Mouse (Mus musculus): Measurements from ENCODE around the gene Kcnk18. TPM values are rescaled to one million over a fixed set of nuclear protein-coding genes. Genes with fewer than 3 reads are reported as not detected.

The Kcnk18 gene
- not detected in 2 replicates for polyA plus RNA-seq (2012; rRNA removed)

DNA sequence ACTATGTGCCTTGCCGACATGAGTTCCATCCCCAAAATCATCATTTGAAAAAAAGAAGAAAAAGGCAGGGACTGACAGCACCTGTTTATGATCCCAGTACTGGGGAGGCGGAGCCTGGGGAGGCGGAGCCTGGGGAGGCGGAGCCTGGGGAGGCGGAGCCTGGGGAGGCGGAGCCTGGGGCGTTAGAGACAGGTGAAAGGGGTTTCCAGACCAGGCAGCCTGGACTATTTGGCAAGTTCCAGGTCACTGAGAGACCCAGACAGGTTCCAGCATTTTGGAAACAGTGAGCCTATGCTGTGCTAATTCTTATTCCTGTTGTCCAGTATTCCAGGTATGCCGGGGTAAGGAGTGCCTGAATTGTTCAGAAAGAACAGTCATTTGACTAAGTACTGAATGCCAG is at the start of gene Kcnk18:
TSS of gene Kcnk18 (plus strand) at position 224 of the 400 bp plus-strand sequence.
- Histone ChIP-seq H3K36me3 (ENCODE audit: control insufficient read depth, insufficient read depth, low read length) (no peaks in the 10 kb centered on the region), H3K27ac (ENCODE audit: insufficient read depth, low read length) (no peak within 1 kb of the TSS), H3K4me3 (ENCODE audit: extremely low read depth, insufficient read depth, insufficient read length) (no peak within 1 kb of the TSS), H3K27me3 (ENCODE audit: control insufficient read depth, insufficient read depth, low read length) (no peaks in the 10 kb centered on the region), H3K4me1 (ENCODE audit: control insufficient read depth, insufficient read depth, insufficient read length) (no peaks in the 10 kb centered on the region)
- WGBS, result 83% methylated on average over 8 of the region's 8 CpGs
- no peak for DNase-seq (ENCODE audit: low read depth in 1 of 2, low spot score in 2 of 2)
- TF ChIP-seq CTCF (IDR thresholded peaks at IDR 0.05; ENCODE audit: extremely low read depth, insufficient read depth, insufficient read length, insufficient replicate concordance), result no peak
- no peak for TF ChIP-seq POLR2A (IDR thresholded peaks at IDR 0.05; ENCODE audit: low read depth, low read length)

DNA sequence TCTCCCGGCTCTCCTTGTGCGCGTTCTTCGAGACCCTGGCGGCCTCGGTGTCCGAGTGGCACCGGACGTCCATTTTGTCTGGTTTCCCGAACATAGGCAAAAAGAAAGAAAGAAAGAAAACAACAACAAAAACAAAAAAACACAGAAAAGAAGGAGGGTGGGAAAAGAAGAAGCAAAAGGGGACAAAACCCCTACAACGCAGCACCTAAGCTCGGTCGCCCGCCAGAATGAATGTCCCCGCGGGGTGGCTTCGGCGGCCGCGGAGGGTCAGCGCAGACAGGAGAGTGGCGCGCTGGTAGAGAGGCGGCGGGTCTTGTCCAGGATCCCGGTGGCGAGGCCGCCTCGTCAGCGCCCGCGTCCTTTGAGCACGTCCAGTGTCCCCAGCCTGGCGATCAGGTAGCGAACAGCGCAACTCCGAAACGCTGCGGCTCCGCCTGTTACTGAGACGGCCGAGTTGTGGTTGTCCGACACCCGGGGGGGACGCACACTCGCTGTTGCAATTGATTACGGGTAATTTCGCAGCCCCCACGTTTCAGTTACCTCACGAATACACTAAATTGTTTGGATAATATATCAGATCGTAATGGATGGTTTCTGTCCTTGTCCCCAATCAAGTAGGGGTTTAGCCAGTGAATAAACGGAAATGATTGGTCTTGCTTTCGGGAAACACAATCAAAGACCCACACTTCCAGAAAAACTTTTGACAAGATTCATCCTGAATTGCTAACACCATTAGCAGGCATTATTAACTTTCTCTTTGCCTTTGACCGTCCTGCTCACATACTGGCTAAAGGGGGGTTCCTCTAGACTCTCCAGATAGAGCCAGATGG is 48.9 kb upstream of the Kcnk18 start, which contains the start of gene Vax1:
TSS of gene Vax1 (minus strand) at position 121 of the 830 bp plus-strand sequence.
- no peaks in the 10 kb centered on the region; the same call in 1 of the 2 replicates for H3K4me1 ChIP-seq (ENCODE audit: control insufficient read depth, insufficient read depth, insufficient read length)
- TF ChIP-seq POLR2A (IDR thresholded peaks at IDR 0.05; ENCODE audit: low read depth, low read length), result no peak
- no peak for TF ChIP-seq CTCF (IDR thresholded peaks at IDR 0.05; ENCODE audit: extremely low read depth, insufficient read depth, insufficient read length, insufficient replicate concordance)
- H3K36me3 ChIP-seq (ENCODE audit: control insufficient read depth, insufficient read depth, low read length), result no peaks in the 10 kb centered on the region
- DNase-seq (ENCODE audit: low read depth in 1 of 2, low spot score in 2 of 2), result no peak
- 4% methylated on average over 54 of the region's 54 CpGs for WGBS
- H3K27ac ChIP-seq (ENCODE audit: insufficient read depth, low read length), result no peak within 1 kb of the TSS
- H3K27me3 ChIP-seq (ENCODE audit: control insufficient read depth, insufficient read depth, low read length), result peaks cover 39% of the 10 kb centered on the region
- no peak within 1 kb of the TSS for H3K4me3 ChIP-seq (ENCODE audit: extremely low read depth, insufficient read depth, insufficient read length)

DNA sequence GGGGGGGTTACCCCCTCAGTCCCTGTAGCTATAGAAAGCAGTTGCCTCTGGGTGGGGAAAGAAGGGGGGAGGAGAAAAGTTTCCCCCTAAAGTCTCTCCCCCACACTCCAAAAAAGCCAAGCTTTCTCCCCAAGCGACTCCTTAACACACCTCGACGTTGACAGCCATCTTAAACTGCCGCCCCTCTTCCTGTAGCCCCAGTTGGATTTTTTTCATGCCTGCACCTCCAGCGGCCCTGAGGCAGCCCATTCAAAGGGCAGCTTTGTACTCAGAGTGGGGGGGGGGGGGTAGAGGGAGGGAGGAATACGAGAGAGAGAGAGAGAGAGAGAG is 48.3 kb upstream of the Kcnk18 start:
- WGBS, result 4% methylated on average over 6 of the region's 6 CpGs
- Histone ChIP-seq H3K27me3 (ENCODE audit: control insufficient read depth, insufficient read depth, low read length) (peaks cover 39% of the 10 kb centered on the region), H3K4me1 (ENCODE audit: control insufficient read depth, insufficient read depth, insufficient read length) (no peaks in the 10 kb centered on the region; the same call in 1 of the 2 replicates), H3K4me3 (ENCODE audit: extremely low read depth, insufficient read depth, insufficient read length) (no peak overlapping the region), H3K27ac (ENCODE audit: insufficient read depth, low read length) (no peak overlapping the region), H3K36me3 (ENCODE audit: control insufficient read depth, insufficient read depth, low read length) (no peaks in the 10 kb centered on the region)
- TF ChIP-seq CTCF (IDR thresholded peaks at IDR 0.05; ENCODE audit: extremely low read depth, insufficient read depth, insufficient read length, insufficient replicate concordance) (no peak), POLR2A (IDR thresholded peaks at IDR 0.05; ENCODE audit: low read depth, low read length) (no peak)
- DNase-seq (ENCODE audit: low read depth in 1 of 2, low spot score in 2 of 2), result no peak

DNA sequence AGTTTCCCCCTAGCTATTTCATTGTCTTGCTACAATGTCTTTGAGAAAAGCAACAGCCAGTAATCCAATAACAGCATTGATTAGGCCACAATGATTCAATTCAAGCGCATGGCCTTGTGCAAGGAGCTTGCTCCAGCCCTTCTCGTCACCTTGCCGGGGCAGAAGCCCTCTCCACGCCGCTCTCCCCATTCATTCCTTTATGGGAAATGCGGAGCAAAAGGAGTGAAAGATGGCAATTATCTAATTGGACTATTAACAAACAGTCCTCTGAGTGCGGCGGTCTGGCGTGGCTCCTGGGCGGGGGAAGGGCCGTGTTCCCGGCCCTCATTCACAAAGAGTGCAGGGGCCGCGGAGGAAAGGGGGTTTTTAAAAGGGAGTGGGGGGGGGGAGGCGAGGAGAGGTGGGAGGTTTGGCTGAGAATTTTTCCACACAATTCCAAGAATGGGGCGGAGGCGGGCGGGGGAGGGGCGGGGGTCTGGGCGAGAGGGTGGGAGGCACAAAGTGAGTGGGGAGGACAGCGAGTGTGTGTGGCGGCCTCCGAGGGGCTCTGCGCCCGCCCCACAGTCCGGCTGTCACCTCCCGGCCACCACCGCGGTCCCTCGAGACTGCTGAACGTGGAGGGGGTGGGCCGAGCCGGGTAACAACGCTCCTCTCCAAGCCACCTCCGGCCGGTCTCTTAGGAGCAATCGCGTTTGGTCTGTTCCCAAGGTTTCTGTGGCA is 47.7 kb upstream of the Kcnk18 start:
- TF ChIP-seq CTCF (IDR thresholded peaks at IDR 0.05; ENCODE audit: extremely low read depth, insufficient read depth, insufficient read length, insufficient replicate concordance) (no peak), POLR2A (IDR thresholded peaks at IDR 0.05; ENCODE audit: low read depth, low read length) (no peak)
- Histone ChIP-seq H3K4me1 (ENCODE audit: control insufficient read depth, insufficient read depth, insufficient read length) (no peaks in the 10 kb centered on the region; the same call in 1 of the 2 replicates), H3K27me3 (ENCODE audit: control insufficient read depth, insufficient read depth, low read length) (peaks cover 36% of the 10 kb centered on the region), H3K36me3 (ENCODE audit: control insufficient read depth, insufficient read depth, low read length) (no peaks in the 10 kb centered on the region), H3K4me3 (ENCODE audit: extremely low read depth, insufficient read depth, insufficient read length) (no peak overlapping the region), H3K27ac (ENCODE audit: insufficient read depth, low read length) (no peak overlapping the region)
- WGBS, result 9% methylated on average over 38 of the region's 38 CpGs
- DNase-seq (ENCODE audit: low read depth in 1 of 2, low spot score in 2 of 2), result no peak

DNA sequence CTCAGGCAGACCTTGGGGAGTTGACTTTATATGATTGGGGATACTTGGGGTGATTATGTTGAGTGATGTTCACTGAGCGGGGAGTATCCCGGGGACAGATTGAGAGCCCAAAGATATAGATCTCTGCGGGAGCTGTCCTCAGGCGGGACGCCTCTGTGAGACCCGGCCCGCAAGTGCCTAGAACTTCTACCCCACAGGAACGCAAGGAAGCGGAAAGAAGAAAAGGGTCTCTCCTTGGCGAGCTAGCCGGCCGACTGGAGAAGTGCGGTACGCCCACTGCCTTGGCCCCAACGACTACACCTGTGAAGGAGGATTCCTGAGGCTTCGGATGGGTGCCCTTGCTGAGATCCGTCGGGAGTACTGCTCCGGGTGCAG is 47.2 kb upstream of the Kcnk18 start:
- no peak overlapping the region for H3K4me3 ChIP-seq (ENCODE audit: extremely low read depth, insufficient read depth, insufficient read length)
- WGBS, result 7% methylated on average over 19 of the region's 19 CpGs
- no peak for DNase-seq (ENCODE audit: low read depth in 1 of 2, low spot score in 2 of 2)
- peaks cover 32% of the 10 kb centered on the region for H3K27me3 ChIP-seq (ENCODE audit: control insufficient read depth, insufficient read depth, low read length)
- H3K27ac ChIP-seq (ENCODE audit: insufficient read depth, low read length), result no peak overlapping the region
- no peaks in the 10 kb centered on the region for H3K36me3 ChIP-seq (ENCODE audit: control insufficient read depth, insufficient read depth, low read length)
- TF ChIP-seq CTCF (IDR thresholded peaks at IDR 0.05; ENCODE audit: extremely low read depth, insufficient read depth, insufficient read length, insufficient replicate concordance), result no peak
- TF ChIP-seq POLR2A (IDR thresholded peaks at IDR 0.05; ENCODE audit: low read depth, low read length), result no peak
- H3K4me1 ChIP-seq (ENCODE audit: control insufficient read depth, insufficient read depth, insufficient read length), result no peaks in the 10 kb centered on the region; the same call in 1 of the 2 replicates

DNA sequence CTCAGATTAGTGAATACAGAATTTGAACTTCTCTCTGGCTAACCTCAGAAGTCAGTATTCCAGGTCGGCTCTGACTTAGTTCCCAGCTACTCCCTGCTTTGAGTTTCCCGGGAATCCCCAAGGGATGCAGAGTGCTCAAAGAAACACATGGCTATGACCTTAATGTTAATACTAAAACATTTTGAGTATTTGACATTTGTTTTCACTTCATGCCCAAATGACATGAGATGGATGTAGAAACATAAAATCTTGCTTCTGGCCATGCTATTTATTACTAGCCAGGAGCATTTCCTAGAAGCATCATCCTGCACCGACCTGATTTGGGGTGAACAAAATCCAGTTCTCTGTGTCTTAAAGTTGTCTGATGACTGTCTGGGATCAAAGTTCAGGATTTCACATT is 46.2 kb upstream of the Kcnk18 start:
- Histone ChIP-seq H3K27ac (ENCODE audit: insufficient read depth, low read length) (no peak overlapping the region), H3K36me3 (ENCODE audit: control insufficient read depth, insufficient read depth, low read length) (no peaks in the 10 kb centered on the region), H3K4me3 (ENCODE audit: extremely low read depth, insufficient read depth, insufficient read length) (no peak overlapping the region), H3K27me3 (ENCODE audit: control insufficient read depth, insufficient read depth, low read length) (peaks cover 31% of the 10 kb centered on the region), H3K4me1 (ENCODE audit: control insufficient read depth, insufficient read depth, insufficient read length) (no peaks in the 10 kb centered on the region; the same call in 1 of the 2 replicates)
- 5% methylated on average over 3 of the region's 3 CpGs for WGBS
- no peak for TF ChIP-seq CTCF (IDR thresholded peaks at IDR 0.05; ENCODE audit: extremely low read depth, insufficient read depth, insufficient read length, insufficient replicate concordance)
- TF ChIP-seq POLR2A (IDR thresholded peaks at IDR 0.05; ENCODE audit: low read depth, low read length), result no peak
- no peak for DNase-seq (ENCODE audit: low read depth in 1 of 2, low spot score in 2 of 2)

All from spleen, adult 2 months (tissue).